Mouse (Mus musculus) liver, postnatal 0 days (tissue): Measurements from ENCODE around the gene Fgd3.

Experiments
- CTCF ChIP-seq: sonication (generic); IDR thresholded peaks from 2 replicates; pipeline ENCODE4 v1.5.1; 2016; ENCODE audit warnings: antibody characterized with exemption, low read depth
- EP300 ChIP-seq: IDR thresholded peaks from 2 replicates; pipeline ENCODE4 v1.6.1; 2016; ENCODE audit warnings: antibody characterized with exemption, low read depth, mild to moderate bottlenecking

- TF ChIP-seq CTCF (no peak), EP300 (no peak)
These were observed 13.3 kb downstream of the Fgd3 start for GRCm38 (mm10) chr13:49306771-49307310.
